10 mouse cellular contexts compared by ENCODE assay signal in the genomic region with DNA sequence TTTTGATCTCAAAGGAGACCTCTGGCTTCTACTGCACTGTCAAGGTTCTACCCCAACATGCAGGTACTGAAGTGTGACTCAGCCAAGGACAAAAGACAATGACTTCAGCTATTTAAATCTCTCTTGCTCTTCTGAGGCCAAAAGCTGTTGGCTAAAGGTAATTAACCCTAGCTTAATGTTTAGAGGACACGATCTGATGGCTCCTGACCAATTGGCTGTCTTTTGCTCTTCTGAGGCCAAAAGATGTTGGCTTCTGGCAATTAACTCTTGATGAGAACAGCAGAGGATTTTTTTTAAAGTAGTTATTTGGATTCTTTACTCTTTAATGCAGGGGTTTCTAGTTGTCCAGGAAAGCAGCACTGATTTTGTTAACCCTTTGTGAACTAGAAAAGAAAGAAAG.
"Had no signal": no experiment of that assay in that cellular context is flagged by ENCODE, and none has a peak within 500 bp of the region (broad histone marks: within the 10 kb centered on the region; RNA-seq: fewer than 3 reads in every experiment).

No protein-coding gene starts in this region.

- H3K27ac ChIP-seq: limb, embryonic 10.5 days; limb, embryonic 13.5 days; liver, embryonic 14.5 days; macrophage; midbrain, embryonic 13.5 days had no signal

- DNase-seq: layer of hippocampus, postnatal 36 days; liver, postnatal 0 days; lung, embryonic 14.5 days; thymus, adult 18-20 months; thymus, postnatal 36 days had no signal

- H3K27me3 ChIP-seq: limb, embryonic 13.5 days; midbrain, embryonic 13.5 days had no signal

- H3K4me1 ChIP-seq: limb, embryonic 10.5 days; limb, embryonic 13.5 days; midbrain, embryonic 13.5 days had no signal

- H3K36me3 ChIP-seq: limb, embryonic 10.5 days; limb, embryonic 13.5 days; midbrain, embryonic 13.5 days had no signal

- H3K4me3 ChIP-seq: limb, embryonic 10.5 days; limb, embryonic 13.5 days; midbrain, embryonic 13.5 days had no signal
